12 mouse cellular contexts compared by ENCODE assay signal in the genomic region with DNA sequence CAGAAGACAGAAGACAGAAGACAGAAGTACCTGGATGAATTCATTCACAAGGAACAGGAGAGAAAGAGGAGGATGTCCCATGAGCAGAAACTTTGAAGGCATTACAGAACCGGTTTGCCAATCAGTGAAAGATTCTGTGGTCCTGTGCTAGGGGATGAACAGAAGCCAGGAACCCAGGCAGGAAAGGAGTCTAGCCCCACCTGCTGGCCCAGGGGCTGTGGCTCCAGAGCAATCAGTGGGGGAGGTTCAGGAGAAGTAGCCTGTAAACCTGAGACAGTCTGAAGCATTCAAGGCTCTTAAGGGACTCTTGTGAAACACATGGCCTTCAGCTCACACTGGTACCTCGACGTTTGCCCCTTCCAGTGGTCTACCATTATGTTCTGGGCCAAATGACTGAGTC. TPM values are rescaled to one million over a fixed set of nuclear protein-coding genes. Genes with fewer than 3 reads are reported as not detected.
DNase-seq lines count a peak whose midpoint lies in the region; ATAC-seq and TF ChIP-seq lines count a peak whose summit lies in the region.
"Had no signal": no experiment of that assay in that cellular context is flagged by ENCODE, and none has a peak within 500 bp of the region (broad histone marks: within the 10 kb centered on the region; RNA-seq: fewer than 3 reads in every experiment).

No protein-coding gene starts in this region.

- no peak overlapping the region for H3K9ac ChIP-seq in heart, adult 2 months (ENCODE audit: low read depth, low read length)
- no peak overlapping the region for H3K9ac ChIP-seq in stomach, postnatal 0 days (ENCODE audit: low read length)

- TF ChIP-seq EP300 in heart, adult 2 months (IDR thresholded peaks at IDR 0.05; ENCODE audit: insufficient read depth, low read depth, low read length), result no peak
- no peak for TF ChIP-seq EP300 in stomach, postnatal 0 days (optimal IDR thresholded peaks at IDR 0.05)

- no peaks in the 10 kb centered on the region for H3K36me3 ChIP-seq in heart, adult 2 months (ENCODE audit: control insufficient read depth, insufficient read depth, low read length)
- no peaks in the 10 kb centered on the region for H3K36me3 ChIP-seq in spleen, adult 2 months (ENCODE audit: control insufficient read depth, insufficient read depth, low read length)
- H3K36me3 ChIP-seq in stomach, postnatal 0 days (ENCODE audit: control insufficient read depth, insufficient read depth, low read length), result no peaks in the 10 kb centered on the region
- H3K36me3 ChIP-seq: midbrain, embryonic 10.5 days had no signal

- WGBS in heart, adult 2 months, result 30% methylated on average over 3 of the region's 3 CpGs
- 24% methylated on average over 3 of the region's 3 CpGs for WGBS in spleen, adult 2 months
- 34% methylated on average over 3 of the region's 3 CpGs for WGBS in stomach, postnatal 0 days

- H3K4me2 ChIP-seq in stomach, postnatal 0 days (replicated peaks; ENCODE audit: low read depth), result no peak overlapping the region

- H3K4me1 ChIP-seq in heart, adult 2 months (ENCODE audit: control insufficient read depth, insufficient read depth, low read length), result peaks cover 5% of the 10 kb centered on the region; the same call in 1 of the 2 replicates
- peaks cover 2% of the 10 kb centered on the region; the same call in 1 of the 2 replicates for H3K4me1 ChIP-seq in spleen, adult 2 months (ENCODE audit: control insufficient read depth, insufficient read depth, insufficient read length)
- H3K4me1 ChIP-seq in stomach, postnatal 0 days (replicated peaks; ENCODE audit: control insufficient read depth, insufficient read depth), result no peaks in the 10 kb centered on the region

- peak in 1 of 2 experiments; percentile 42 for DNase-seq in heart, adult 2 months
- DNase-seq in heart, adult 11 months, result no peak
- no peak for DNase-seq in spleen, adult 2 months (ENCODE audit: low read depth in 1 of 2, low spot score in 2 of 2)
- no peak for DNase-seq in spleen, postnatal 36 days (ENCODE audit: low spot score in 2 of 2)
- DNase-seq in stomach, postnatal 0 days (ENCODE audit: low spot score), result peak; percentile 62
- DNase-seq in right cerebral cortex, postnatal 4 days, result no peak
- DNase-seq: gastrocnemius, postnatal 14 days had no signal

- no peak for TF ChIP-seq POLR2A in heart, adult 2 months (IDR thresholded peaks at IDR 0.05; ENCODE audit: insufficient read depth, low read depth, low read length)
- no peak for TF ChIP-seq POLR2A in spleen, adult 2 months (IDR thresholded peaks at IDR 0.05; ENCODE audit: low read depth, low read length)

- peak; percentile 70; the same call in 1 of the 2 replicates for ATAC-seq in common myeloid progenitor, adult 5-6 weeks (replicated peaks; ENCODE audit: low read depth, poor library complexity, severe bottlenecking)
- no peak for ATAC-seq in stomach, postnatal 0 days (ENCODE audit: low FRiP score, low TSS enrichment)
- ATAC-seq in megakaryocyte-erythroid progenitor cell, adult 5-6 weeks (replicated peaks; ENCODE audit: low FRiP score, low TSS enrichment, poor library complexity, severe bottlenecking), result no peak
- ATAC-seq: hindbrain, embryonic 16.5 days had no signal

- no peaks in the 10 kb centered on the region for H3K9me3 ChIP-seq in stomach, postnatal 0 days (ENCODE audit: control insufficient read depth, low read length)
- H3K9me3 ChIP-seq: midbrain, embryonic 10.5 days had no signal

- no peak overlapping the region for H3K4me3 ChIP-seq in heart, adult 2 months
- no peak overlapping the region for H3K4me3 ChIP-seq in spleen, adult 2 months (ENCODE audit: extremely low read depth, insufficient read depth, insufficient read length)
- no peak overlapping the region for H3K4me3 ChIP-seq in stomach, postnatal 0 days (ENCODE audit: low read depth, low read length)
- H3K4me3 ChIP-seq: midbrain, embryonic 10.5 days had no signal

- H3K27me3 ChIP-seq in heart, adult 2 months (ENCODE audit: control insufficient read depth, insufficient read depth, low read length), result no peaks in the 10 kb centered on the region
- H3K27me3 ChIP-seq in spleen, adult 2 months (ENCODE audit: control insufficient read depth, insufficient read depth, low read length), result no peaks in the 10 kb centered on the region
- peaks cover 2% of the 10 kb centered on the region; the same call in 1 of the 2 replicates for H3K27me3 ChIP-seq in stomach, postnatal 0 days (ENCODE audit: control insufficient read depth, insufficient read depth, low read length)

- intact Hi-C loops in heart, adult 2 months (cut with DNase I), result loop anchor here (5.0 kb wide), 1 partner anchor 34 kb away; no protein-coding TSS in a partner anchor

- TF ChIP-seq CTCF in heart, adult 2 months (IDR thresholded peaks at IDR 0.05), result peak; percentile 73
- TF ChIP-seq CTCF in spleen, adult 2 months (IDR thresholded peaks at IDR 0.05; ENCODE audit: extremely low read depth, insufficient read depth, insufficient read length, insufficient replicate concordance), result peak; percentile 22; the same call in 1 of the 2 replicates
- TF ChIP-seq CTCF in stomach, postnatal 0 days (IDR thresholded peaks at IDR 0.05; ENCODE audit: low read depth), result peak; percentile 73

- no peaks in the 10 kb centered on the region for H3K79me2 ChIP-seq in heart, adult 2 months (replicated peaks; ENCODE audit: control insufficient read depth, insufficient read depth, low read length)

- no peak overlapping the region for H3K27ac ChIP-seq in heart, adult 2 months
- H3K27ac ChIP-seq in spleen, adult 2 months (ENCODE audit: insufficient read depth, low read length), result no peak overlapping the region
- H3K27ac ChIP-seq in stomach, postnatal 0 days (replicated peaks), result no peak overlapping the region
- H3K27ac ChIP-seq: midbrain, embryonic 10.5 days had no signal

RNA-seq across cellular contexts. Expression of a gene that starts 22.1 kb away (rescaled TPM):
- 10 to 100 TPM; 11.8 to 12.2 TPM for total RNA-seq in heart, adult 2 months (2021)
- 9.3 and 12.7 TPM in 2 replicates for polyA plus RNA-seq in heart, adult 2 months (2012; rRNA removed)
- 6.6 and 7.3 TPM in 2 replicates for polyA plus RNA-seq in spleen, adult 2 months (2012; rRNA removed)
- total RNA-seq in common myeloid progenitor, adult 5-6 weeks (2017), result 0.09 TPM in 1 of 2 replicates, not detected in the other
- polyA plus RNA-seq in stomach, postnatal 0 days (2015; fragmentation: Nextera tagmentation; extraction: Ambion mirVana), result 1.4 and 1.5 TPM in 2 replicates
- not detected in 2 replicates for total RNA-seq in megakaryocyte-erythroid progenitor cell, adult 5-6 weeks (2014; fragmentation: Nextera tagmentation)
- total RNA-seq in megakaryocyte-erythroid progenitor cell, adult 5-6 weeks (2017), result not detected in 2 replicates

RNA-seq across cellular contexts. Expression of a gene that starts 32.3 kb away (rescaled TPM):
- under 1 TPM; 0.52 to 0.86 TPM for total RNA-seq in heart, adult 2 months (2021)
- polyA plus RNA-seq in heart, adult 2 months (2012; rRNA removed), result 1.6 and 709 TPM in 2 replicates
- 0.28 TPM in 1 of 2 replicates, not detected in the other for polyA plus RNA-seq in spleen, adult 2 months (2012; rRNA removed)
- total RNA-seq in common myeloid progenitor, adult 5-6 weeks (2017), result not detected in 2 replicates
- polyA plus RNA-seq in stomach, postnatal 0 days (2015; fragmentation: Nextera tagmentation; extraction: Ambion mirVana), result 3.6 and 3.9 TPM in 2 replicates
- not detected in 2 replicates for total RNA-seq in megakaryocyte-erythroid progenitor cell, adult 5-6 weeks (2014; fragmentation: Nextera tagmentation)
- total RNA-seq in megakaryocyte-erythroid progenitor cell, adult 5-6 weeks (2017), result not detected in 2 replicates
- total RNA-seq: gastrocnemius, postnatal 14 days had no signal
- polyA plus RNA-seq: embryonic facial prominence, embryonic 14.5 days; hindbrain, embryonic 16.5 days; midbrain, embryonic 10.5 days had no signal

Comparison
In these comparisons a context has a peak if more than half of its experiments do, and no peak if none do; other contexts are left out.
1. CTCF ChIP-seq: peak in every context shown above with its lines; median percentile 73 in heart, adult 2 months; 73 in stomach, postnatal 0 days; 22 in spleen, adult 2 months.
2. RNA of a gene that starts 22.1 kb away (total RNA-seq): 11.8 to 12.2 TPM in heart, adult 2 months; 0.09 TPM in common myeloid progenitor, adult 5-6 weeks and not detected in megakaryocyte-erythroid progenitor cell, adult 5-6 weeks; every median in the first group is over 10 times any median in the second.